Mouse (Mus musculus): Measurements from ENCODE around the gene Ergic2.

Gene Ergic2

GRCm38 (mm10) chr6:148135769-148136382, 76.3 kb downstream of the Ergic2 start:
- ChIA-PET POLR2A (interaction anchor here in 1 of 4 experiments (0.6 to 0.8 kb wide), 2 partner anchors 16 to 299 kb away, joined by 3 read pairs; no protein-coding TSS in a partner anchor), CTCF (interaction anchor here in 3 of 4 experiments (0.5 to 1.4 kb wide), 3 partner anchors 32 to 778 kb away, joined by 3 to 14 read pairs (median 3); no protein-coding TSS in a partner anchor)

GRCm38 (mm10) chr6:148133536-148133935, 78.6 kb downstream of the Ergic2 start:
- ChIA-PET POLR2A (no interaction called here), CTCF (interaction anchor here in 1 of 4 experiments (0.6 kb wide), 1 partner anchor 253 kb away, joined by 3 read pairs; no protein-coding TSS in a partner anchor)

- ChIA-PET POLR2A (no interaction called here), CTCF (no interaction called here)
Measured at GRCm38 (mm10) chr6:148132314-148132713, 79.9 kb downstream of the Ergic2 start.

All from embryonic stem cell, embryonic (primary cell).